Mouse (Mus musculus) myocyte (in vitro differentiated cells): Measurements from ENCODE around the gene Apex2. TPM values are rescaled to one million over a fixed set of nuclear protein-coding genes. Genes with fewer than 3 reads are reported as not detected.

Source experiments
- H3K27me3 ChIP-seq: one replicate; pipeline ENCODE4 v1.6.1; 2011; ENCODE audit not compliant: control insufficient read depth, insufficient read depth, insufficient read length
- H3K36me3 ChIP-seq: one replicate; pipeline ENCODE4 v1.6.1; 2011; ENCODE audit not compliant: control insufficient read depth, insufficient read depth
- H3K4me2 ChIP-seq: one replicate; pipeline ENCODE4 v1.6.1; 2011; ENCODE audit warnings: low read depth, control low read depth
- H3K4me3 ChIP-seq: one replicate; pipeline ENCODE4 v1.5.1; 2011; ENCODE audit warnings: mild to moderate bottlenecking, control low read depth, moderate library complexity
- H3K79me2 ChIP-seq: one replicate; pipeline ENCODE4 v1.6.1; 2011; ENCODE audit not compliant: control insufficient read depth, insufficient read depth
- H3ac ChIP-seq: one replicate; pipeline ENCODE4 v1.6.1; 2011; ENCODE audit not compliant: control insufficient read depth, insufficient read length
- REST ChIP-seq: IDR thresholded peaks from one replicate; pipeline ENCODE4 v1.6.1; 2011; ENCODE audit warnings: mild to moderate bottlenecking, control low read depth, moderate library complexity; ENCODE audit not compliant: insufficient read depth, insufficient read length
- SRF ChIP-seq: IDR thresholded peaks from one replicate; pipeline ENCODE4 v1.6.1; 2011; ENCODE audit warnings: low read depth; ENCODE audit not compliant: control insufficient read depth, insufficient read length
- polyA plus RNA-seq: library from polyadenylated mRNA; unstranded; fragments of >200 nt; fragmentation: generic; extraction: Trizol; gene quantifications from one replicate; pipeline ENCODE4 v1.2.1, GENCODE M21; 2012; ENCODE audit warnings: missing spikeins

The Apex2 gene
- polyA plus RNA-seq, 1 experiment = 6.2 TPM

- no peaks in the 10 kb centered on the region for H3K27me3 ChIP-seq
- H3K4me3 ChIP-seq = no peak overlapping the region
- H3K79me2 ChIP-seq = no peaks in the 10 kb centered on the region
- H3ac ChIP-seq = no peak overlapping the region
- no peaks in the 10 kb centered on the region for H3K36me3 ChIP-seq
- TF ChIP-seq SRF = no peak
- TF ChIP-seq REST = no peak
- H3K4me2 ChIP-seq = no peak overlapping the region
Observed at GRCm38 (mm10) chrX:150471416-150471815, 118.3 kb downstream of the Apex2 start.

Other genes with a start within 250 kb of the Apex2 start
- 5.9 TPM for gene Tmem29, start 130.7 kb downstream of the Apex2 start, polyA plus RNA-seq
- not detected for gene Alas2, start 42.5 kb downstream of the Apex2 start, polyA plus RNA-seq
- gene Pfkfb1, start 1.6 kb downstream of the Apex2 start, polyA plus RNA-seq = 0.91 TPM
- gene Tro, start 67.7 kb upstream of the Apex2 start, polyA plus RNA-seq = 0.08 TPM
- gene Maged2, start 224.5 kb upstream of the Apex2 start, polyA plus RNA-seq = 66.9 TPM